Mouse (Mus musculus): ENCODE results near the gene Cst6.

GRCm38 (mm10) chr19:5389647-5390046 is 40.3 kb upstream of the Cst6 start:
- TF ChIP-seq CTCF (IDR thresholded peaks at IDR 0.05; ENCODE audit: low read depth, low read length) (no peak), POLR2A (IDR thresholded peaks at IDR 0.05; ENCODE audit: borderline replicate concordance, low read depth, low read length) (no peak)

Data from bone marrow macrophage, adult 2 months (primary cell).